Mouse (Mus musculus) central nervous system, embryonic 14 days (tissue): ENCODE measurements around the gene Man2b1. TPM values are rescaled to one million over a fixed set of nuclear protein-coding genes. Genes with fewer than 3 reads are reported as not detected.

Experiments
- polyA plus RNA-seq: library from polyadenylated mRNA; depleted of rRNA; stranded (reverse); fragments of >200 nt; gene quantifications from 2 replicates; pipeline ENCODE4 v1.2.3, GENCODE M21; 2012; rRNA removed

The Man2b1 gene
- polyA plus RNA-seq = 20.3 and 26.4 TPM in 2 replicates

GRCm38 (mm10) chr8:85083108-85083813 is at the start of gene Man2b1:
Gene Man2b1, plus strand, starts transcription at chr8:85083270.

GRCm38 (mm10) chr8:85036718-85037365 is 46.2 kb upstream of the Man2b1 start, which contains the start of gene Tnpo2:
Gene Tnpo2, plus strand, starts transcription at chr8:85036915.

GRCm38 (mm10) chr8:85059879-85060616 is 23.0 kb upstream of the Man2b1 start, which contains the start of gene Fbxw9:
Gene Fbxw9, plus strand, starts transcription at chr8:85060055.

GRCm38 (mm10) chr8:85067982-85068381 is 15.1 kb upstream of the Man2b1 start, which contains the start of gene Gm5741:
Gene Gm5741, minus strand, starts transcription at chr8:85067982.

GRCm38 (mm10) chr8:85071514-85072281 is 11.4 kb upstream of the Man2b1 start, which contains the start of gene Dhps:
Gene Dhps, plus strand, starts transcription at chr8:85071757.

GRCm38 (mm10) chr8:85080532-85081215 is 2.4 kb upstream of the Man2b1 start, which contains the start of gene Wdr83os:
Gene Wdr83os, plus strand, starts transcription at chr8:85080740.

GRCm38 (mm10) chr8:85081216-85081555 is 1.9 kb upstream of the Man2b1 start, which contains the start of gene Wdr83:
Gene Wdr83, minus strand, starts transcription at chr8:85081306.

GRCm38 (mm10) chr8:85122995-85123394 is 39.9 kb downstream of the Man2b1 start, which contains the start of gene Zfp791:
Gene Zfp791, minus strand, starts transcription at chr8:85123095.

Other genes starting within 250 kb of the Man2b1 start
- 66.8 and 71.5 TPM in 2 replicates for gene Rad23a, start 242.6 kb upstream of the Man2b1 start, polyA plus RNA-seq
- gene Calr, start 236.3 kb upstream of the Man2b1 start, polyA plus RNA-seq = 455 and 581 TPM in 2 replicates
- gene Farsa, start 226.3 kb upstream of the Man2b1 start, polyA plus RNA-seq = 123 and 124 TPM in 2 replicates
- gene Syce2, start 211.2 kb upstream of the Man2b1 start, polyA plus RNA-seq = 26.9 and 31.5 TPM in 2 replicates
- gene Gcdh, start 189.3 kb upstream of the Man2b1 start, polyA plus RNA-seq = 57.8 and 58.3 TPM in 2 replicates
- 0.66 and 0.96 TPM in 2 replicates for gene Klf1, start 181.3 kb upstream of the Man2b1 start, polyA plus RNA-seq
- 6.6 and 7.6 TPM in 2 replicates for gene Dnase2a, start 174.7 kb upstream of the Man2b1 start, polyA plus RNA-seq
- gene Mast1, start 145.9 kb upstream of the Man2b1 start, polyA plus RNA-seq = 104 and 112 TPM in 2 replicates
- gene Rtbdn, start 136.3 kb upstream of the Man2b1 start, polyA plus RNA-seq = 6.7 TPM in 2 replicates
- gene Gm49661, start 113.8 kb upstream of the Man2b1 start, polyA plus RNA-seq = 0.32 TPM in 1 of 2 replicates, not detected in the other
- 811 and 935 TPM in 2 replicates for gene Prdx2, start 113.7 kb upstream of the Man2b1 start, polyA plus RNA-seq
- gene Rnaseh2a, start 113.5 kb upstream of the Man2b1 start, polyA plus RNA-seq = 58.0 and 61.0 TPM in 2 replicates
- gene Junb, start 104.6 kb upstream of the Man2b1 start, polyA plus RNA-seq = 7.7 and 9.6 TPM in 2 replicates
- 27.3 and 30.0 TPM in 2 replicates for gene Hook2, start 92.7 kb upstream of the Man2b1 start, polyA plus RNA-seq
- 0.06 TPM in 2 replicates for gene Best2, start 68.7 kb upstream of the Man2b1 start, polyA plus RNA-seq
- 218 and 232 TPM in 2 replicates for gene Asna1, start 58.0 kb upstream of the Man2b1 start, polyA plus RNA-seq
- gene Trir, start 56.4 kb upstream of the Man2b1 start, polyA plus RNA-seq = 208 and 219 TPM in 2 replicates
- 104 and 108 TPM in 2 replicates for gene Tnpo2, start 46.4 kb upstream of the Man2b1 start, polyA plus RNA-seq
- gene Fbxw9, start 23.2 kb upstream of the Man2b1 start, polyA plus RNA-seq = 84.0 and 96.1 TPM in 2 replicates
- 0.70 and 0.73 TPM in 2 replicates for gene Gm5741, start 15.3 kb upstream of the Man2b1 start, polyA plus RNA-seq
- gene Dhps, start 11.5 kb upstream of the Man2b1 start, polyA plus RNA-seq = 71.7 and 73.4 TPM in 2 replicates
- 105 and 110 TPM in 2 replicates for gene Wdr83os, start 2.5 kb upstream of the Man2b1 start, polyA plus RNA-seq
- gene Wdr83, start 2.0 kb upstream of the Man2b1 start, polyA plus RNA-seq = 84.9 and 89.1 TPM in 2 replicates
- 2.5 and 3.0 TPM in 2 replicates for gene Zfp791, start 39.8 kb downstream of the Man2b1 start, polyA plus RNA-seq
- not detected in 2 replicates for gene Cks1brt, start 68.7 kb downstream of the Man2b1 start, polyA plus RNA-seq
- gene Olfr371, start 142.7 kb downstream of the Man2b1 start, polyA plus RNA-seq = not detected in 2 replicates
- gene Orc6, start 216.4 kb downstream of the Man2b1 start, polyA plus RNA-seq = 86.5 and 95.4 TPM in 2 replicates
- 72.3 and 82.1 TPM in 2 replicates for gene Vps35, start 216.5 kb downstream of the Man2b1 start, polyA plus RNA-seq